Mouse (Mus musculus): Measurements from ENCODE around the gene Sytl1.

- TF ChIP-seq ZNF384 (IDR thresholded peaks at IDR 0.05; ENCODE audit: low read depth, low read length) (no peak), MAFK (IDR thresholded peaks at IDR 0.05; ENCODE audit: insufficient read depth, low read depth, low read length) (no peak)
Observed at GRCm38 (mm10) chr4:133262882-133263281, at the start of gene Sytl1.
